Mouse (Mus musculus): ENCODE data around the gene Leng9. TPM values are rescaled to one million over a fixed set of nuclear protein-coding genes. Genes with fewer than 3 reads are reported as not detected.

Gene Leng9
- total RNA-seq, 4 experiments from 2014 or later = 1.8 to 2.4 (median 2.1) TPM

DNA sequence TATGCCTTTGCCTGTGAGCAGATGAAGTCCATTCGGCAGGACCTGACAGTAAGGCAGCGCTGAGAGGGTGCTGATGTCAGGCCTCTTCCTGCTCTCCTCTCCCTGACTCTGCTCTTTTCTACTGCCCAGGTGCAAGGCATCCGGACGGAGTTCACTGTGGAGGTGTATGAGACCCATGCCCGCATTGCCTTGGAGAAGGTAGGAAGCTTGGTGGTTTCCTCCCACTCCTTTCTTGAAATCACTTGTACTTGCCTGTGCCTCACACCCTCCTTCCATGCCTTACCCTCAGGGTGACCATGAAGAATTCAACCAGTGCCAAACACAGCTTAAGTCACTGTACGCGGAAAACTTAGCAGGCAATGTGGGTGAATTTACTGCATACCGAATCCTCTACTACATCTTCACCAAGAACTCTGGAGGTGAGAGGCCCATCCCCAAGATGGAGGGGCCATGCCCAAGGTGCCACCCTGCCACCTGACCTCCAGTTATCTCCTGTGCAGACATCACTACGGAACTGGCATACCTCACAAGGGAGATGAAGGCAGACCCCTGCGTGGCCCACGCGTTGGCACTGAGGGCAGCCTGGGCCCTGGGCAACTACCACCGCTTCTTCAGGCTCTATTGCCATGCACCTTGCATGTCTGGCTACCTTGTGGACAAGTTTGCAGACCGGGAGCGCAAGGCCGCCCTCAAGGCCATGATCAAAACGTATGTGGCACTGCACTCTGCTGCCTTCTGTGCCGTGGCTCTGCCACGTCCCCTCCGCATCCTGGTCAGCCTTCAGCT is 5.2 kb downstream of the Leng9 start:
- no peak for DNase-seq (ENCODE audit: low spot score in 2 of 2)

DNA sequence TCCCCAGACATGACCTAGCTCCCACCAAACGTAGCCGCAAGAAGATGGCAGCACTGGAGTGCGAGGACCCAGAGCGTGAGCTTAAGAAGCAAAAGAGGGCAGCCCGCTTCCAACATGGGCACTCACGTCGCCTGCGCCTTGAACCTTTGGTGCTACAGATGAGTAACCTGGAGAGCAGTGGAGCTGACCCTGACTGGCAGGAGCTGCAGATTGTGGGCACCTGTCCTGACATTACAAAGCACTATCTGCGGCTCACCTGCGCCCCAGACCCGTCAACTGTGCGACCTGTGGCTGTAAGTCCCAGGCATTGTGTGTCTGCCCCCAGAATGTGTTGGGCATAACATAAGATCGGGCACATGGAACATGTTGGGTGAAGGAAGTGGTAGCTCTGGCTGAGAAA is 6.1 kb downstream of the Leng9 start:
- DNase-seq (ENCODE audit: low spot score in 2 of 2) = no peak

DNA sequence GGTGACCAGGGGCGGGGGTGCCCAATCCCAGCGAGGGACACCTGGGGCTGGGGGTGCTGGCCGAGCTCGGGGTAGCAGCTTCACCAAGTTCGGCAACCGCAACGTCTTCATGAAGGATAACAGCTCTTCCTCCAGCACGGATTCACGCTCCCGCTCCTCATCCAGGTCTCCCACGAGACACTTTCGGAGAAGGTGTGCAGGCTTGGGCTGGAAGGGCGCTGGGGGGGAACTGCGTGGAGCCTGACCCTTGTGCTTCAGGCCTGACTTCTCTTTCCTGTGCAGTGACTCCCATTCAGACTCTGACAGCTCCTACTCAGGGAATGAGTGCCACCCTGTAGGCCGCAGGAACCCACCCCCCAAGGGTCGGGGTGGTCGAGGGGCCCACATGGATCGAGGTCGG is 6.7 kb downstream of the Leng9 start:
- DNase-seq (ENCODE audit: low spot score in 2 of 2) = no peak

DNA sequence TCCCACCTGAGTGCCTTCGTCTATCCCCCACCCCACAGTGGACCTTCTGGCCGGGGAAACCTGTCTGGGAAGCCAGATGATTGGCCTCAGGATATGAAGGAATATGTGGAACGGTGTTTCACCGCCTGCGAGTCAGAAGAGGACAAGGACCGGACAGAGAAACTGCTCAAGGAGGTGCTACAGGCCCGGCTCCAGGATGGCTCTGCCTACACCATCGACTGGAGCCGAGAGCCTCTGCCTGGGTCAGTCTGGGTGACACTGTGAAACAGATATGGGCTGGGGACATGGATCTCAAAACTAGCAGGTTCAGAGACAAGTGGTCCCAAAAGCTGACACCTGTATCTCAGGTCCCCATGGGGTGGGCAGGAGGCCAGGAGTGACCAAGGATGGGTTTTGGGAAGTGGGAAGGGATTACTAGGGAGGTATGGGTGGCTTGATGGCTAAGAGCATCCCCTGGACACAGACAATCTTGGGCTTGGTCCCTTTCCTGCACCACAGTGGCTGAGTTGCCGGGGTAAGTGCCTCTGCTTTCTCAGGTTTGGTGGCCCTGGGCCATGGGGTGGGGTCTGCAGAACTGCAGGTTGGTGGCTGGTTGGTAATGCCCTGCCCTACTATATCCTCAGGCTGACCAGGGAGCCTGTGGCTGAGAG is 7.3 kb downstream of the Leng9 start:
- no peak for DNase-seq (ENCODE audit: low spot score in 2 of 2)

DNA sequence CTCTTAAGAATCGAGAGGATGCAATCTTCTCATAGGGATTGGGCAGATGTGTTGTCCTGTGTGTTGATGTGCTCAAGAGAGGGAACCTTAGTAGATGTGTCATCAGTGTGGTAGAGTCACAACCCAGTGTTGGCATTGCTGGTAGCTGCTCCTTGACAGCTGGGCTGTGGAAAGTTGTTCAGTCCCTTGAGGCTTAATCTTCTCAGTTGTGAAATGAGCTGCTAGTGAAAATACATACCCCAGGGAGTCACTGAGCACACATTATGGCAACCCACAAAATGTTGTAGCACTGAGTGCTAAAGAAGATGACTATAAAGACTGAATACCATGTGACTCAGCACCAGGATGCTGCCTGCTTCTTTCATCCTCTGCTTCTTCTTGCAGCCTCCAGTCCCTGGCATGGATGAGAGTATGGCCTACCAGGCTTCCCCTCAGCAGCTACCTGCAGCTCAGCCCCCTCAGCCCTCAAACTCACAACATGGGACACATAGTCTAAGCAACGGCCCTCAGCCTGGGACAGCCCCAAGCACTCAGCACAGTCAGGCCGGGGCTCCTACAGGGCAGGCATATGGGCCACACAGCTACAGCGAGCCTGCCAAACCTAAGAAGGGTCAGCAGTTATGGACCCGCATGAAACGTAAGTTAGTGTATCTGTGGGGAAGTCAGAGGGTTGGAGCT is 8.4 kb downstream of the Leng9 start:
- no peak for DNase-seq (ENCODE audit: low spot score in 2 of 2)

DNA sequence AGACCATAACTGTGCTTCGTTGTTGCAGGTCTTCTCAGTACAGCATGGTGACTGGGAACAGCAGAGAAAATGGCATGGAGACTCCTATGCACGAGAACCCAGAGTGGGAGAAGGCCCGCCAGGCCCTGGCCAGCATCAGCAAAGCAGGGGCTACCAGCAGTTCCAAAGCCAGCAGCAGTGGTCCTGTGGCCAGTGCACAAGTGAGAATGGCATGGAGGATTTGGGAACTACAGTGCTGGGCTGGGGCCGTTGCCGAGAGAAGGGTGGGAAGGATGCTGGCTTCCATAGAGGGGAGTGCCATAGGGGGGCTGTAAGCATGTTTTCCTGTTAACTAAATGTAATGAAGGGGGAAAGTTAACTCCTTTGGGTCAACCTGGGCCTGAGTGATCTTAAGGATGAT is 10.8 kb downstream of the Leng9 start:
- peak in 1 of 2 experiments; percentile 2 for DNase-seq (ENCODE audit: low spot score in 2 of 2)

DNA sequence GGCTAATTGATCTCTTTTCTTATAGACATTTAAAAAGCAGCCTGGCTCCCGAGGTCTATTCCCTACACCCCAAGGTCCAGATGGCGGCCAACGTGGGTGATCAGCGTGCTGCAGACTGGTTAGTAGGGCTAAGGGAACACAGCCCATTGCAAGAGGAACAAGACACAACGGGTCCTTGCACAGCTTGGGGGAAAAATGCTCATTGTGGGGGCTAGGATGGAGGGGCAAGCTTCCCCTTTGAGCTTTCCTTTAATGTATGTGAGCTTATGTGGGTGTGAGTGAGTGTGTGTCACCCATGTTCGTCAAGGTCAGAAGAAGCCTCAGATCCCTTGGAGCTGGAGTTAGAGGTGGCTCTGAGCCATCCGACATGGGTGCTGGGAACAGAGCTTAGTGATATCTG is 11.5 kb downstream of the Leng9 start:
- DNase-seq (ENCODE audit: low spot score in 2 of 2) = no peak

DNA sequence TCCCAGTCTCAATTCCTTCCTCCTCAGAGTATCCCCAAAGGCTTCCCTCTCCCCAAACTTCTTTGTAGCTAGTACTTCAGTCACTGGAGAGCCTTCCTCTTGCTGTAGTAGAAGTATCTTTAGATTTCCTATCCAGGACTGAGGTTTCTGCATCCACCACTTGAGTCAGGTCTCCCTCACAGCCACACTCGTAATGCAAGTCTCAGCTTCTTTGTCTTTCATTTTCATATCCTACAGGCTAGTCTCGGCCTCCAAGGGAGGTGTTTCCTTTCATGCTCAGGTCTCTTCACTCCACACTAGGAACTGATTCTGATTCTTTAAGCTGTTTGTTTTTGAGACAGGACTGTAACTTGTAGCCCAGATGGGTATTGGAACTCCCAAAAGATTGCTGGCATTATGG is 12.0 kb downstream of the Leng9 start:
- DNase-seq (ENCODE audit: low spot score in 2 of 2) = no peak

DNA sequence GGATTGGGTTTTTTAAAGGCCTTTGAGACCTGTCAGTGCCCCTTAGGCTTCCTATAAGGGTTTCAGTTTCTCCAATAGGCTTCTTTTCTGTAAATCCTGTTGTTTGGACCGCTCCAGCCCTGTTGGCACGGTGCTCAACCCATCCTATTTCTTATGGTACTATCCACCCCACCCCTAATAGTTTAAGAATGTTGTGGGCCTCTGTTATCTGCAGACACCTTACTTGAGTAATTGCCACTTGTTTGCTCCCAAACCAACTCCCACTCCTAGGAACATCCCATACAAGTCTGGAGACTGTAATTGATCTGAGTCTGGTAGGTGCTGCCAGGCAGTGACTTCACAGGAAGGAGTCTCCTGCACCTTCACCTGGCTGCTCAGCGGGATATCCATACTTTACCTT is 12.4 kb downstream of the Leng9 start:
- no peak for DNase-seq (ENCODE audit: low spot score in 2 of 2)

DNA sequence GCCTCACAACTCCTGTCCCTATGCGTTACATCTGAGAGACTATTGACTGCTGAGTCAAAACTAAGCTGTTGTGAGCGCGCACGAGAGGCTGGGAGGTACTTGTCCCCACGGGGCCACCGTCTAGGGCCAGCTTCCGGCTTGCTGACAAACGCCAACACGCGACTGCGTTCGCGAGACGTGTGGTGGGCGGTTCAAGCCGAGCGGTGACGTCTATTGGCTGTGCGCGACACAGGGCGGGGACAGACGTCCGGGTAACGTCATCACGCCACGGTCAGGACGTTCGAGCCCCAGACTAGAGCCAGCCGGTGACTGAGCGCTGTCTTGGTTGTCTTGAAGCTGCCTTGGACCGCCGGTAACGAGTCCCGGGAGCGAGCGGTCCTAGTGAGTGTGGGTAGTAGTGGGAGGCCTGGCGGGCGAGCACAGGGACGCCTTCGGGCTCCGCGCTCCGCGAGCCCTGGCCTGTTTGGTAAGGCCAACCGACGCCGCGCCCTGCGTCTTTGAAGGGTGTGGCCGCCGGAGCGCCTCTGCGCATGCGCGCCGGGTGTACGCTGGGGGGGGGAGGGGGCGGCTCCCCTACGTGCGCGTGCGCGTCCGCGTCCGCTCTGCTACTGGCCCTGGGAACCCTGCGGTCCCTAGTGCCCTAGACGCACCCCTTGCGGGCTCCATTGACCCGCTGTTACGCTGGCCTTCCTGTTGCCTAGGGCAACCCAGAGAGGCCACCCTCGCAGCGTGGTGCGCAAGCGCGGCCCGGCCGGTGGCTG is 13.2 kb downstream of the Leng9 start, which contains the start of gene Leng8:
Leng8 (plus strand) TSS at position 269 of the 761 bp plus-strand sequence.
- DNase-seq (ENCODE audit: low spot score in 2 of 2) = peak; percentile 98 to 99

DNA sequence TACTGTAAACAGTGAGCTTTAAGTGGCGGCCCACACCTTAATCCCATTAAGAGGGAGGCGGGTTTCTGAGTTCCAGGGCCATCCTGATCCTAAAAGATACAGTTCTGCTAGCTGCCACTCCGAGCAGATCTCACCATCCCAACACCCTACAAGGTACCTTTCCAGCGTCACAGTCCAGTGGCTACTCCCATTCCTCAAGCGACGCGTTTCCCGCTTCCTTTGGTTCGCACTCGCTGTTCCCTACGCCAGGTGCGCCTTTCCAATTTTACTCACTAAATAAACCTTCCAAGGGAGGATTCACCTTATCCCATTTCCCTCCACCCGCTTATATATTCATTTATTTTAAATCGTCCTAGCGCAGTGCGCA is 13.8 kb downstream of the Leng9 start:
- DNase-seq (ENCODE audit: low spot score in 2 of 2) = peak in 1 of 2 experiments; percentile 20

DNA sequence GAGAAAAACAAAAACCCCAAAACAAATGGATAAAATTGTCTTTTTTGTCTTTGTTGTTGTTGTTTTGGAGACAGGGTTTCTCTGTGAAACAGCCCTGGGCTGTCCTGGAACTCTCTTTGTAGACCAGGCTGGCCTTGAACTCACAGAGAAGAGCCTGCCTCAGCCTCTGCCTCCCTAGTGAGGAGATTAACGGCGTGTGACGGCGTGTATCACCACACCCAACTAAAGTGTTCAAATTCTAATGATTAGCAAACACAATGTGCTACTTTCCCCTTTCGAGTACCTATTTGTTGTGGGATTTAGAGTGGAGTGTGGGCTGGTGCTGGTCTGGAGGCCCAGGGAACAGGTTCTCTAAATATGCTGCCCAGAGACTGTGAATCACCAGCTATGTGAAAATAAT is 15.3 kb downstream of the Leng9 start:
- DNase-seq (ENCODE audit: low spot score in 2 of 2) = no peak

DNA sequence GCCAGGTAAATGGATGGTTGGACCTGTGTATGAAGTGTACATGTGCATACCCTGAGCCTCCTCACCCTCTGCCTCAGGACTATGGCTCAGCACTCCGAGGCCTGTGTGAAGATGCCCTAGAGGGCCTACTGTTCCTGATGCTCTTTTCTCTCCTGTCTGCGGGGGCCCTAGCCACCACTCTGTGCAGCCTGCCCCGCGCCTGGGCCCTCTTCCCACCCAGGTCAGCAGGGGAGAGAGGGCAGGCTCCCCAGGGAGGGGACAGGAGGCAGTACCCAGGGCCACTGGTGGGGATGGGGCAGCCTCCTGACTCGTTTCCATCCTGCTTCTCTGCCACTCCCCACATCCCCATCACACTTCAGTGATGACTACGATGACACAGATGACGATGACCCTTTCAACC is 17.2 kb downstream of the Leng9 start:
- no peak for DNase-seq (ENCODE audit: low spot score in 2 of 2)

DNA sequence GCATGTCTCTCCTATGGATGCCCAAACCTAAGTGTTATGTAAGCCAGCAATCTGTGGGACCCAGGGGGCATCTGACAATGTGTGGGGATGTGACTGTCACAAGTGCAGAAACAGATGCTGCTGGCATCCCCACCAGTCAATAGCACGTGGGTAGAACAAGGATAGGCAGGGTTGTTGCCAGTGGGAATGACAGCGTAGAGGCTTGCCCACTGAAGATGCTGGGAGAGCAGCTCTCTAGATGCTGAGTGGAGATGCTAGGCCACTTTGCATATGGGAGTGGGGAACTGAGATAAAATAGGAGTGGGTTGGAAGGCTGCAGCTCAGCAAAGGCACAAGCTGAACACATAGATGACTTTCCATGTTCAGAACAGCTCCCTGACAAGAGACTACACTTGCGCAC is 17.6 kb downstream of the Leng9 start:
- DNase-seq (ENCODE audit: low spot score in 2 of 2) = no peak

DNA sequence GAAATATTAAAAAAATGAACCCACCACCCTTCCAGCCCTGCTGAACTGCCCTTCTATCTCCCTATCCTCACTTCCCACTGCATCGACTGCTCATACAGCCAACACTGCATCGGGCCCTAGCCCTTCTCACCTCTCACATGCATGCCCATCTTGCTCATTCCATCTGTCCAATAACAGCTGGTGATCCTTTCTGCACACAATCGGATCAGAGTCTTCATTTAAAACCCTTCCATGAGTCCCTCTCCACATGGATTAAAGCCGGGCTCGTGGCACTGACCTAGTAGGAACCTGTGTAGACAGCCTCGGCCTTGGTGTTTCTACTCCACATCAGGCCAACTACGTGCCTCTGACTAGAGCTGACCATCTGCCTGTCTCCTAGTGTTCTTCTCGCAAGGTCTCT is 18.2 kb downstream of the Leng9 start:
- no peak for DNase-seq (ENCODE audit: low spot score in 2 of 2)

DNA sequence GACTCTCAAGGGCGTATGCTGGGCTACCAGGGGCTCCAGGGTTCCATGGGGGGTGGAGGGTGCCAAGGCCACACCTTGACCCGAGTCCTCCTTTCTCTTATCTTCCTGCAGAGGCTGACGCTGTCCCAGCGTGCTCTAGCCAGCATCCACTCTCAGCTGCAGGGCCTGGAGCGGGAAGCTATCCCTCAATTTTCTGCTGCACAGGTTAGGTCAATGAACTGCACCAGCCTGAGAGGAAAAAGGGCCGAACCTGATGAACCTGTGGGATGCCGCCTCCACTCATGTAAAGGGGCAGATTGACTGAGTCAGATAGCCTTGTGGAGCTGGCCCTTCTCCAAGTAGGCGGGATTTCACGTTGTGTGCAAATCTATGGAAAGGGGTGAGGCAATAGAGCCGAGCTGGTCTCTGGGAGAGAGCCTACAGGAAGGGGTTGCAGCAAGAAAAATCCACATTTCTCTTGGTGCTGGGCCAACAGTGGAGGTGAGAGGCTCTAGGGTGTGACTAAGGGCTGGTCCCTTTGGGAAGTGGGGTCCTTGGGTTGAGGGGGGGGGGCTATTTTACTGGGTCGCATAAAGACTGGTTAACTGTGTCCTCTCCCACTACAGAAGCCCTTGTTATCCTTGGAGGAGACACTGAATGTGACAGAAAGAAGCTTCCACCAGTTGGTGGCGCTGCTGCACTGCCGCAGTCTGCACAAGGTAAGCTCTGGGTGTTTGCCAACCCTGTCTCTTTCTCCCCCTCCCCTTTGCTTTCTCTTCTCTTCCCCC is 19.3 kb downstream of the Leng9 start:
- peak; percentile 59 to 68 for DNase-seq (ENCODE audit: low spot score in 2 of 2)

DNA sequence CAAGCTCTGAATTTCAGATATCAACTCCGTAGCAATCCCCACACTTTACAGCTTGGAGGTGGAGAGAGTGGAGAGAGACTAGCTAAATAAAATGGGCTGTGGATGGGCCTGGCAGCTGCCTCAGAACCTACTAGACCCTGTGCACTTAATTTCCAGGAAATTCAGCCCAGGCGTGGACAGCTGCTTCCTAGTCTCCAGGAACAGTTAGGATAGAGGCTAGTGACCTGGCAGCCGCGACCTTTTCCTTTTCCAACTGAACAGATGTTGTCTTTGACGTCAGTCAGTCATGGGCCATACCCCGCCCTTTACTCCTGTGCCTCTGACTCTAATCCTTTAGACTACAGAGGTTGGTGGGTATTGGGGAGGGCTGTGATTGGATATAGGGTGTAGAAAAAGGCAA is 21.3 kb downstream of the Leng9 start:
- DNase-seq (ENCODE audit: low spot score in 2 of 2) = peak; percentile 50 to 53

DNA sequence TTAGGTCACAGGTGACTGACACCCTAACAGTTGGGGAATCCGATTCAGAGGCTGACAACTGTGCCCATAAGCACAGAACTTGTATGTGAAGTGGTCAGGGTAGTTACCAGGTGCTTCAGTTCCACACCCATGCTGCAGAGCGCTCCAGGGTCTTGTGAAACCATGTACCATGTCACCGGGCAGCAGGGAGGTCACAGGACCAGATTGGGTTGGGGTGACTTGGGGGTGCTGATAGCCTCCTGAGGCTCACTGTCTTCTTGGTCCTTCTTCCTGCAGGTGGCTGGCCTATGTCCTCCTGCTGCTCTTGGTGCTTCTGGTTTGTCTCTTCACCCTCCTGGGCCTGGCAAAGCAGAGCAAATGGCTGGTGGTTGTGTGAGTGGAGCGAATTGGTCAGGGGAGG is 22.3 kb downstream of the Leng9 start:
- no peak for DNase-seq (ENCODE audit: low spot score in 2 of 2)

DNA sequence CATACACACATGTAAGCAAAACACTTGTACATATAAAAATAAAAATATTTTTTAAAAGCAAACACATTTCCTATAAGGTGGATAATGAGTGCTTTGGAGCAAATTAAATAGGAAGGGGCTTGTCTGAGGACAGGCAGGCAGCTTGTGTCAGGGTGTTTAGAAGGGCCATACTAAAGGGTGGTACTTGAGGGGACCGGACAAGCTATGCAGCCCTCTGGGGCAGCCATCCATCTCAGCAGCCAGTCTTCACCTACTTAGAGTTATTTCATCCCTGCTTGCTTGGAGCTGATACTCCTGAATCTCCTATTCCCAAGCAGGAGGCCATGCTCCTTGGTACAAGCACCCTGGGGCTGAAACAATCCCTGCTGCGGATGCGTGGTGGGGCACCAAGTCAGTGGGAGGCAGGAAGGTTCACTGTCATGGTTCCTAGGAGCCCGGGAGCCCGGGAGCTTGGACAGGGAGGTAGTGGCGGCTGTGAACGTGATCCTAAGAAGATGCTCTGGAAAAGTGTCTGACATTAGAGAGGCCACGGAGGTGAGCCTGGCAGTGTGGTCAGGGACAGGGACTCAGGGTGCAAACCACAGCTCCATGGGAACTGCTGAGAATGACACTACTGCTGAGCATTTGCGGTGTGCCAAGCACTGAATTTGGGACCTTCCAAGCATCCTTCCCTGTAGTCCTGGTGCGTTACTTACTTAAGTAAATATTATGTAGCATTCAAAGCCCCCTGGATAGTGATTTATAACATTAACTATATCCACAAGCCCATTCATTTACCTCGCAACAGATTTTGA is 23.0 kb downstream of the Leng9 start:
- no peak for DNase-seq (ENCODE audit: low spot score in 2 of 2)

DNA sequence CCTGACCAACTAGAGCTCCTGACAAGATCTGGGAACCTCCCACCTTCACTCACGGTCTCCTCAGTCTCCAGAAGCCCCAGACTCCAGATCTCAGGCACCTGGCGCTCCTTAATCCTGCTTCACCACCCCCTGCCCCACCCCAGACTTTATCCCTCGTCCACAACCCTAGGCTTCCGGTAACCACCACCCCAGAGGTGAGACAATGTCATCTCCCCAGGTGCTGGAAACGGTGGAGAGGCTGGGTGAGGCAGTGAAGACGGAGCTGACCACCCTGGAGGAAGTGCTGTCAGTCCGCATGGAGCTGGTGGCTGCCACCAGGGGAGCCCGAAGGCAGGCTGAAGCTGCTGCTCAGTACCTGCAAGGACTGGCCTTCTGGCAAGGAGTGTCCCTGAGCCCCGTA is 24.9 kb downstream of the Leng9 start:
- DNase-seq (ENCODE audit: low spot score in 2 of 2) = no peak
